Mouse (Mus musculus): Measurements from ENCODE around the gene Rpl27a.

Rpl27a gene

GRCm38 (mm10) chr7:109566327-109566726 lies 47.4 kb downstream of the Rpl27a start:
- no peak for DNase-seq

- DNase-seq = no peak
These were observed 48.2 kb downstream of the Rpl27a start for GRCm38 (mm10) chr7:109566841-109567768.

- no peak for DNase-seq
These were observed 49.5 kb downstream of the Rpl27a start for GRCm38 (mm10) chr7:109568391-109568892.
